Mouse (Mus musculus) heart, adult 8-10 months (tissue): ENCODE data around the gene Cngb1. TPM values are rescaled to one million over a fixed set of nuclear protein-coding genes. Genes with fewer than 3 reads are reported as not detected.

Experiments
- DNase-seq: peaks from one replicate; pipeline ENCODE4 v3.0.0; 2022; ENCODE audit warnings: low spot score
- total RNA-seq, 4 experiments: library from RNA; stranded (reverse); gene quantifications; 2 replicates each; pipeline ENCODE4 v1.2.4; 2022

Cngb1 gene
- total RNA-seq, 4 experiments from 2014 or later = 0.14 to 0.63 (median 0.52) TPM

- DNase-seq = no peak
Measured at GRCm38 (mm10) chr8:95202056-95202570, 104.3 kb downstream of the Cngb1 start.

DNA sequence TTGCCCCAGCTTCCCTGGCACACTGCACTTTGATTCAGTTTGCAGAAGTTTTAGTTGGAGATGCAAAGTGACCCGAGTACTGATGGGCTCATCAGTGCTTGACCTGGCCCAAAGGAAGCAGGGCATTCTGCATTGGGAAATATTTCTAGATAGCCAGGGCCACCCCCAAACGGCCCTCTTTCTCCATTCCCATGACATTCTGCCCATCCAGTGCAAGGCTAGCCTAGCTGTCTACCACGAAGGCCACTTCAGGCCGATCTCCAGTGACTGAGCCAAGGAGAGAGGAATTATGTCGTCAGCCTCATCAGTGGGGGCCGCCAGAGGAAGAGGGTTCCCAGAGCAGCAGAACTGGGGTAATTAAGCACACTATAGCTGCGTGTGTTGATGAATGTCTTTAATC is 104.9 kb downstream of the Cngb1 start:
- no peak for DNase-seq

DNA sequence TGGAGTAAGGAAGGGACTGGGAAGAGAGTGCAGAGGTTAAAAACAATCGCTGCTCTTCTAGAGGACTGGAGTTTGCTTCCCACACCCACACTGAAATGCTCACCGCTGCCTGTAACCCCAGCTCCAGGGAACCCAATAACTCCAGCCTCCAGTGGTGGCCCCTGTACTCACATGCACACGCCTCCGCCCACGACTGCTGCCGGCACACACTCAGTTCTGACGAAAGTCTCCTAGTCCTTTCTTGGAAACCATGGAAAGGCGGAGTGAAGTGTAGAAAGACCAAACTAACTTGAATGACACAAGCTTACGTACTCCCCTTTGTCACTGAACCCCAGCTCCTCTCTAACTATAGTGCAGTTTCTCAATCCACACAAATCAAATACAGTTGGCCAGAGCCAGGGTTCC is 106.4 kb downstream of the Cngb1 start:
- no peak for DNase-seq

GRCm38 (mm10) chr8:95195728-95196127 is 110.7 kb downstream of the Cngb1 start:
- DNase-seq = no peak

GRCm38 (mm10) chr8:95191497-95192175 is 114.7 kb downstream of the Cngb1 start:
- no peak for DNase-seq

Other genes starting within 250 kb of the Cngb1 start
- 1 to 10 TPM; 5.4 to 7.2 (median 7.1) TPM for gene Katnb1, start 225.4 kb downstream of the Cngb1 start, total RNA-seq
- gene Kifc3, start 103.8 kb downstream of the Cngb1 start, total RNA-seq = 10 to 100 TPM; 79.2 to 89.7 (median 83.6) TPM
- gene Tepp, start 4.0 kb upstream of the Cngb1 start, total RNA-seq = under 1 TPM in 1 of 4 experiments, not detected in 3; 0.57 TPM
- 1 to 10 TPM; 7.4 to 9.5 (median 7.9) TPM for gene Zfp319, start 25.4 kb upstream of the Cngb1 start, total RNA-seq
- gene Usb1, start 25.7 kb upstream of the Cngb1 start, total RNA-seq = 10 to 100 TPM; 11.3 to 14.0 (median 13.2) TPM
- gene Mmp15, start 45.7 kb upstream of the Cngb1 start, total RNA-seq = 10 to 100 TPM; 57.6 to 63.2 (median 58.0) TPM
- gene Cfap20, start 128.3 kb upstream of the Cngb1 start, total RNA-seq = 10 to 100 TPM; 19.8 to 24.3 (median 20.8) TPM
- 10 to 100 TPM; 17.3 to 30.2 (median 28.7) TPM for gene Csnk2a2, start 183.5 kb upstream of the Cngb1 start, total RNA-seq
- gene Ccdc113, start 227.5 kb upstream of the Cngb1 start, total RNA-seq = not detected